Mouse (Mus musculus) limb, embryonic 14.5 days (tissue): ENCODE data around the gene Acap3. TPM values are rescaled to one million over a fixed set of nuclear protein-coding genes. Genes with fewer than 3 reads are reported as not detected.

Experiments used
- ATAC-seq: fragments of 200-750 bp; cut with Nextera tagmentation; 2 replicates; pipeline ENCODE4 v1.8.0; 2017; ENCODE audit warnings: low read depth, moderate number of reproducible peaks, moderate TSS enrichment; ENCODE audit not compliant: low FRiP score
- DNase-seq: peaks from one replicate; pipeline ENCODE4 v3.0.0-alpha.2; 2015; ENCODE audit warnings: low spot score
- H3K27ac ChIP-seq: fragments of 300-500 bp; sonication (generic); replicated peaks from 2 replicates; pipeline ENCODE4 v1.5.1; 2014; ENCODE audit warnings: low read depth, mild to moderate bottlenecking, low read length, moderate library complexity, mixed read lengths
- H3K27me3 ChIP-seq: fragments of 300-500 bp; sonication (generic); 2 replicates; pipeline ENCODE4 v1.6.1; 2014; ENCODE audit warnings: low read length, mixed read lengths; ENCODE audit not compliant: control insufficient read depth, insufficient read depth
- H3K36me3 ChIP-seq: fragments of 300-500 bp; sonication (generic); 2 replicates; pipeline ENCODE4 v1.6.1; 2014; ENCODE audit warnings: mild to moderate bottlenecking, low read length, moderate library complexity, mixed read lengths; ENCODE audit not compliant: control insufficient read depth, insufficient read depth
- H3K4me1 ChIP-seq: fragments of 300-500 bp; sonication (generic); 2 replicates; pipeline ENCODE4 v1.6.1; 2014; ENCODE audit warnings: antibody characterized with exemption, low read length, mixed read lengths; ENCODE audit not compliant: control insufficient read depth, insufficient read depth
- H3K4me2 ChIP-seq: fragments of 300-500 bp; sonication (generic); replicated peaks from 2 replicates; pipeline ENCODE4 v1.6.1; 2014; ENCODE audit warnings: low read depth, mild to moderate bottlenecking, low read length, moderate library complexity; ENCODE audit not compliant: severe bottlenecking
- H3K4me3 ChIP-seq: fragments of 300-500 bp; sonication (generic); replicated peaks from 2 replicates; pipeline ENCODE4 v1.5.1; 2014; ENCODE audit warnings: low read length
- H3K9ac ChIP-seq: fragments of 300-500 bp; sonication (generic); 2 replicates; pipeline ENCODE4 v1.6.1; 2014; ENCODE audit warnings: mild to moderate bottlenecking, low read depth, low read length, moderate library complexity; ENCODE audit not compliant: severe bottlenecking
- H3K9me3 ChIP-seq: fragments of 300-500 bp; sonication (generic); 2 replicates; pipeline ENCODE4 v1.6.1; 2016; ENCODE audit warnings: low read length; ENCODE audit not compliant: control insufficient read depth
- POLR2A ChIP-seq: fragments of 200-500 bp; IDR thresholded peaks from 2 replicates; pipeline ENCODE4 v1.8.0; 2012; ENCODE audit warnings: inconsistent platforms, mild to moderate bottlenecking, moderate library complexity, borderline replicate concordance; ENCODE audit not compliant: insufficient read depth, insufficient read length; ENCODE audit errors: extremely low read depth
- WGBS: fragments of 180-500 bp; shearing (Covaris S2); extraction: QIAGEN DNeasy Blood & Tissue Kit; methylation state at CpG from one replicate; pipeline ENCODE4 v1.1.7; 2014; 5-methylcytosine and 5-hydroxymethylcytosine counted together
- polyA plus RNA-seq, 2 experiments: library from polyadenylated mRNA; depleted of rRNA in 1 of 2; stranded (reverse) in 1 of 2; unstranded in 1 of 2; fragments of >200 nt; fragmentation: Nextera tagmentation in 1 of 2; extraction: Ambion mirVana in 1 of 2; gene quantifications; 2 replicates each; pipeline versions ENCODE4 v1.2.1 to v1.2.3; 2012 to 2014

The Acap3 gene
- polyA plus RNA-seq, 2 experiments: 22.6 to 33.8 TPM

GRCm38 (mm10) chr4:155908751-155909150 is 17.1 kb downstream of the Acap3 start:
- H3K4me2 ChIP-seq: no peak overlapping the region
- no peaks in the 10 kb centered on the region for H3K9me3 ChIP-seq
- H3K27ac ChIP-seq: no peak overlapping the region
- H3K4me3 ChIP-seq: no peak overlapping the region
- DNase-seq (no peak), ATAC-seq (no peak)
- H3K9ac ChIP-seq: no peak overlapping the region
- WGBS: 81% methylated on average over 4 of the region's 4 CpGs
- no peaks in the 10 kb centered on the region for H3K27me3 ChIP-seq
- peaks cover 7% of the 10 kb centered on the region; the same call in 1 of the 2 replicates for H3K36me3 ChIP-seq
- TF ChIP-seq POLR2A: no peak
- no peaks in the 10 kb centered on the region for H3K4me1 ChIP-seq

GRCm38 (mm10) chr4:155932031-155932430 is 40.4 kb downstream of the Acap3 start:
- H3K4me3 ChIP-seq: no peak overlapping the region
- H3K36me3 ChIP-seq: no peaks in the 10 kb centered on the region
- H3K4me1 ChIP-seq: no peaks in the 10 kb centered on the region
- ATAC-seq: no peak
- no peaks in the 10 kb centered on the region for H3K9me3 ChIP-seq
- DNase-seq: no peak
- no peak for TF ChIP-seq POLR2A
- no peak overlapping the region for H3K27ac ChIP-seq
- WGBS: 61% methylated on average over 1 of the region's 1 CpGs
- no peak overlapping the region for H3K4me2 ChIP-seq
- H3K27me3 ChIP-seq: no peaks in the 10 kb centered on the region
- no peak overlapping the region for H3K9ac ChIP-seq

GRCm38 (mm10) chr4:155943049-155943452 is 51.4 kb downstream of the Acap3 start:
- Histone ChIP-seq H3K27me3 (no peaks in the 10 kb centered on the region), H3K27ac (peak overlapping the region; percentile 82), H3K9me3 (no peaks in the 10 kb centered on the region), H3K9ac (peak overlapping the region; percentile 86), H3K4me3 (peak overlapping the region; percentile 99), H3K36me3 (peaks cover 18% of the 10 kb centered on the region), H3K4me2 (peak overlapping the region; percentile 87), H3K4me1 (peaks cover 15% of the 10 kb centered on the region)
- TF ChIP-seq POLR2A: no peak
- DNase-seq: no peak
- WGBS: 0% methylated on average over 17 of the region's 17 CpGs
- ATAC-seq: peak; percentile 25; the same call in 1 of the 2 replicates

GRCm38 (mm10) chr4:155943534-155944249 is 52.1 kb downstream of the Acap3 start, which contains the start of gene Ube2j2:
Gene Ube2j2, plus strand, starts transcription at chr4:155943831.
- 1% methylated on average over 51 of the region's 85 CpGs for WGBS

GRCm38 (mm10) chr4:155944271-155944670 is 52.6 kb downstream of the Acap3 start:
- Histone ChIP-seq H3K4me3 (peak overlapping the region; percentile 99), H3K27me3 (no peaks in the 10 kb centered on the region), H3K4me1 (peaks cover 15% of the 10 kb centered on the region), H3K9ac (peak overlapping the region; percentile 86), H3K36me3 (peaks cover 30% of the 10 kb centered on the region), H3K27ac (peak overlapping the region; percentile 63), H3K4me2 (peak overlapping the region; percentile 90), H3K9me3 (no peaks in the 10 kb centered on the region)
- DNase-seq (no peak), ATAC-seq (no peak)
- 0% methylated on average over 17 of the region's 17 CpGs for WGBS
- TF ChIP-seq POLR2A: no peak

More at GRCm38 (mm10) chr4:155943534-155944249, 52.1 kb downstream of the Acap3 start, which contains the start of gene Ube2j2:
- H3K4me2 ChIP-seq: peak within 1 kb of the TSS; percentile 90
- DNase-seq (peak; percentile 95), ATAC-seq (peak; percentile 97)
- peaks cover 15% of the 10 kb centered on the region for H3K4me1 ChIP-seq
- peak; percentile 59; the same call in 1 of the 2 replicates for TF ChIP-seq POLR2A
- peak within 1 kb of the TSS; percentile 86 for H3K9ac ChIP-seq
- peak within 1 kb of the TSS; percentile 82 for H3K27ac ChIP-seq
- peak within 1 kb of the TSS; percentile 99 for H3K4me3 ChIP-seq
- no peaks in the 10 kb centered on the region for H3K9me3 ChIP-seq
- H3K27me3 ChIP-seq: no peaks in the 10 kb centered on the region
- H3K36me3 ChIP-seq: peaks cover 24% of the 10 kb centered on the region
